Mouse (Mus musculus) frontal cortex, postnatal 14 days (tissue): Measurements from ENCODE around the gene Zfp28.
"Not testable (repeated sequence)": the region's sequence is repeated elsewhere in the genome, so short reads cannot be mapped to it uniquely, and the experiment has no call there.

ENCODE experiments used
- DNase-seq, 2 experiments: peaks; one replicate each; pipeline ENCODE4 v3.0.0; 2022; ENCODE audit warnings: low spot score in 2 of 2

Gene Zfp28

GRCm38 (mm10) chr7:6383044-6383455, at the start of gene Zfp28:
Gene Zfp28 (plus strand): TSS chr7:6383295.
- DNase-seq, result peak; percentile 85 to 88

DNA sequence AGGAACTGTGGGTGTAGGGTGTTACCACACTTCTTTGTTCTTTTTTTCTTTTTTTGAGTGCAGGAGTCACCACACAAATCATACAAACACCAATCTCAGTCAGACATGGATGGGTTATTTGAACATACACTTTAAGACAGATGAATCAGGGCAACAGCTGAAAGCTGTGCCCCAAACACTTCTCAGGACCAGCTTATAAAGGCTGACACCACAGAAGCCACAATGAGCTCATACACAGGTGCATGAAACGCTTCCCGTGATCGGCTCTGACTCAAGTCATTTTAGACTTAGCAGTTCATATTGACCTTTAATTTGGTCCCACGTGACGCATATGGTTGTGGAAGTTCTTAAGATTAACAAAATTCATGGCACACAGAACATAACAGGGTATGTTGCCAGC, 43.2 kb upstream of the Zfp28 start:
- DNase-seq, result no peak

DNA sequence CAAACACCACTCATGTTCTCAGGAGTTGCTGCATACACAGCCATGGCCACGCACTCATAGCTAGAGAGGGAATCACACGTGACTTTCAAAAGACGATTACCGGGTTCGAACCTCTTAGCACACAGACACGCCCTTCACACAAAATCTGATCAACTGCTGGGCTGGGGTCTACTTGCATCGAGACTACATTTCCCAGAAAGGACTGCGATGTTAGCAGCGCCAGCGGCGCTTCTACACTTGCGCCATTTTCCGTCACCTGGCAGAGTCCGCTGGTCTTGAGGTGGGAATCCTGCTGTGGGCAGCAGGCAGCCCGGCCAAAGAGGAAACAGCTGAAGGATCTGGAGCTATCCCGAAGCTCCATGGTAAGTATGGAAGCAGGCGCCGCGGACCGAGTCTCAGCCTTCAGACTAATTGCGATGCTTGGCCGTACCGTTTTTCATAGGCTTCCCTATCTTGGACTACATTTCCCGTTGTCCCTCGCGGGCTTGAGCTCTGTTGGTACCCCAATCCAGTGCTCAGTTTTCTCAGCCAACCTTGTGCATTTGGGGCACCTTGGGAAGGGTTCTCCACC, 39.5 kb upstream of the Zfp28 start, which contains the start of gene Gm3854:
Gm3854 (plus strand) TSS at position 259 of the 571 bp plus-strand sequence.
- peak; percentile 76 to 77 for DNase-seq

GRCm38 (mm10) chr7:6344124-6344523, 39.0 kb upstream of the Zfp28 start:
- no peak for DNase-seq

DNA sequence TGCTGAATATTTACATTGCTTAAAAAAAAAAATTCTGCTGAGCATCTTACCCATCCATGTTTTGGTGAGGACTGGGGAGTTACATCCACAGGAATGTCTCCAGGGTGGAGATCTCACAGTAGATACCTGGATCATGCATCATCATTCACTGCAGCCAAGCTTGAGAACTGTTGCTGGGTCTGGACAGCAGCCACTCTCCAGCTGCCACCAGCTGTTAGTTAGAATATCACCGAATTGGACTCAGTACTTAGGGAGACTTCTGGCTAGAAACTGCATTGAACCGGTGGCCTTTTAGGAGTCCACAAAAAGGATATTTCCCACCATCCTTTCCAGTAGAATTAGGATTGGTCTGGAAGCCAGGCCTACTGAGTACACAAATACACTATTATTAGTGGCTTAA, 25.0 kb upstream of the Zfp28 start:
- no peak for DNase-seq

- no peak for DNase-seq
Observed at GRCm38 (mm10) chr7:6358937-6359590, 24.0 kb upstream of the Zfp28 start.

DNA sequence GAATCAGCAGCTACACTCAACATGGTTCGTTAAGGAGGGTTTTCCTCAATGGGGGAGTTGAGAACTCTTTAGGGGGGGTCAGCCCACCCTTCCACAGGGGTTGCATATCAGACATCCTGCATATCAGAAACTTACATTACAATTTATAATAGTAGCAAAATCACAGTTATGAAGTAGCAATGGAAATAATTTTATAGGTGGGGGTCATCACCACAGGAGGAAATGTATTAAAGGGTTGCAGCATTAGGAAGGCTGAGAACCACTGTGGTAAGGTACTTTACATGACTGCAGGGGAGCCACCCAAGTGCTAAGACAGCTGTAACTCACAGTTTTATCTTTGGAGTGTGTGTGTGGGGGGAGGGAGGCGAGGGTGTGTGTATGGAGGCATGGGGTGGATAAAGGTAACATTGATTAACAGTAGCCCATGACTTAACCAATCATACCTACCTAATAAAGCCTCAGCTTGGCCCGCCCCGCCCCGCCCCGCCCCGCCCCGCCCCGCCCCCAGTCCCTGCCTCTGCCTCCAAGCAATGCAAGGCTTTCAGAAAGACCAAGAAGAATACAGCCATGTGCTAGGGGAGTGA, 22.5 kb upstream of the Zfp28 start:
- DNase-seq, result no peak

- no peak for DNase-seq
Observed at GRCm38 (mm10) chr7:6361756-6362155, 21.3 kb upstream of the Zfp28 start.

DNA sequence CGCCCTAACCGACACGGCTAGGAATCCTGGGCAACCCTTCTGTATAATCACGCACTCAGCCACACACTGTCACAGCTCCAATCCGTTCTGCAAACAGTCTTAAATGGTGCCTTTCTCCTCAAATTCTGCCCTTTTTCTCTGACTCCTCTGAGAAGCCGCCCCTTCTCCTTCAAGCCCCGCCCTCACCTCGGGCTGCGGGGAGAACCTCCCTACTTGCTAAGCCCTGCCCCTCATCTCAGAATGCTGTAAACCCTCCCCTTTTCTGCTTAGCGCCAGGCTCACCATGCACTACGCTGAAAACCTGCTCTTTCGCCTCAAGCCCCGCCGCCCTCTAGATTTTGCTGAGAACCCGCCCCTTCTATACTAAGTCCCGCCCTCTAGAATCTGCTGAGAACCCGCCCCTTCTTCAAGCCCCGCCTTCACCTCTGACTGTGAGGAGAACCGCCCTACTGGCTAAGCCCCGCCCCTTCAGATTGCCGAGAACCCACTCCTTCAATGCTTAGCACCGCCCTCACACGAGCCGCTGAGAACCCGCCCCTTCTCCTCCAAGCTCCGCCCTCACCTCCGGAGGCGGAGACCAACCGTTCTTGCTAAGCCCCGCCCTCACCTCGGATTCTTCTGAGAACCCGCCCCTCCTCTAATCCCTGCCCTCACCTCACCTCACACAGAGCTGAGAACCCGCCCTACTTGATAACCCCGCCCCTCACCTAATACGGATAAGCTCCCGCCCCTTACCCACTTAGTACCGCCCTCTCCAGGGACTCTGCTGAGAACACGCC, 20.6 kb upstream of the Zfp28 start:
- peak; percentile 98 to 99 for DNase-seq

DNA sequence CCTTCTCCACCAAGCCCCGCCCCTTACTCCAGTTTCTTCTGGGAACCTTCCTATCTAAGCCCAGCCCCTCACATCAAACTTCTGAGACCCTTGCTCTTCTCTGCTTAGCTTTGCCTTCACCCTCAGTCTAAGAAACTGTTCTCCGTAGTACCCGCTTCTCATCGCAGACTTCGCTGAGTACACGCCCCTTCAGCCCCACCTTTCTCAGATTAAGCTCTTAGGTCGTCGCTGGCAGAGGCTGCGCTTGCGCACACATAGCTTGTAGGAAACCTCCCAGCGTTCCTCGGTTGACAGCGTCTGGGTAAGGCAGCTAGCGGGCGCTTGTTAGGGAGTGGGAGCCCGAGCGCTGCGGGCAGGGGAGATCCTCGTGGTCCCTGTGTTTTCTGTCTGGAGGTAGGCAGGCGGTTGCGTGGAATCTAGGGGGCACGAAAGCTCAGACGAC, 20.0 kb upstream of the Zfp28 start, which contains the start of gene Zfp78:
Zfp78 (plus strand) TSS at position 234 of the 442 bp plus-strand sequence.
- DNase-seq, result no peak

DNA sequence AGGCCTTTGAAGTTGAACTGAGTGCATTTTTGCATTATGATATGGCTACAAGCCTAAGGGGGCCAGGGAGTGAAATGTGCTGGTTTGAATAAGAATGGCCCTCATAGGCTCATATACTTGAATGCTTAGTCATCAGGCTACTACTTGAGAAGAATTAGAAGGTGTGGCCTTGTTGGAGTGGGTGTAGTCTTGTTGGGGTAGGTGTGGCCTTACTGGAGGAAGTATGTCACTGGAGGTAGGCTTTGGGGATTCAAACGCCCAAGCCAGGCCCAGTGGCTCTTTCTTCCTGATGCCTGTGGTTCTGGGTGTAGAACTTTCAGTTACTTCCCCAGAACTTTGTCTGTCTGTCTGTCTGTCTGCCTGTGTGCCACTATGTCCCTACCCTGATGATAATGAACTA, 18.3 kb upstream of the Zfp28 start:
- DNase-seq, result no peak

GRCm38 (mm10) chr7:6367185-6367584, 15.9 kb upstream of the Zfp28 start:
- DNase-seq, result no peak

- not testable (repeated sequence) for DNase-seq
Observed at GRCm38 (mm10) chr7:6368146-6368545, 14.9 kb upstream of the Zfp28 start.

- DNase-seq, result no peak
Observed at GRCm38 (mm10) chr7:6369460-6369859, 13.6 kb upstream of the Zfp28 start.

DNA sequence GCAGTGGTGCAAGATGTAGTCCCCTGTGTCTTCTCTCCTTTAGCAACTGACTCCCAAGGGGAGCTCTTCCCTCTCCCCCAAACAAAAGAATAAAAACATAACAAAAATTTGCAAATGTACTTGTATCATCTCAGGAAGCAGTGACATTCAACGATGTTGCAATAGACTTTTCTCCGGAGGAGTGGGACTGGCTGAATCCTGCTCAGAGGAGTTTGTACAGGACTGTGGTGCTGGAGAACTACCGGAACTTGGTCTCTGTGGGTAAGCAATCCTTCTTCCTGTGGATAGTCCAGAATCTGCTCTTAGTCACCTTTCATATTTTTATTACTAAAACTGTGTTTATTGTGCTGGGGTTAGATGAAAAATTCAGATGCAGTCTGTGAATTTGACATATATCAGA, 10.1 kb upstream of the Zfp28 start:
- DNase-seq, result no peak

GRCm38 (mm10) chr7:6378441-6378840, 4.7 kb upstream of the Zfp28 start:
- peak; percentile 24 to 27 for DNase-seq

DNA sequence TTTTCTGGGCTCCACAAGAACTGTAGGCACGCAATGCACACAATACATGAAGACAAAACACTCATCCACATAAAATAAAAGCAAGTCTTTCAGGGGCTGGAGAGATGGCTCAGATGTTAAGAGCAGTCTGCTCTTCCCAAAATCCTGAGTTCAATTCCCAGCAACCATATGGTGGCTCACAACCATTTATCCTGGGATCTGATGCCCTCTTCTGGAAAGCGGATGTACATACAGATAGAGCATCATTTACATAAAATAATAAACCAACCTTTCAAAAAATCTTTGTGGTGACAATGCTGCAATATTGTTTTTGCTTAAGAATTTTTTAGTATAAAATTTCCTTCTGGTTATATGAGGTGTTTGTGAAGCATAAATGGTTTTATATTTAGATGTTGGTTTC, 1.7 kb upstream of the Zfp28 start:
- DNase-seq, result no peak

GRCm38 (mm10) chr7:6384011-6384410, 916 bp downstream of the Zfp28 start:
- DNase-seq, result no peak

- no peak for DNase-seq
Observed at GRCm38 (mm10) chr7:6386995-6387394, 3.9 kb downstream of the Zfp28 start.

DNA sequence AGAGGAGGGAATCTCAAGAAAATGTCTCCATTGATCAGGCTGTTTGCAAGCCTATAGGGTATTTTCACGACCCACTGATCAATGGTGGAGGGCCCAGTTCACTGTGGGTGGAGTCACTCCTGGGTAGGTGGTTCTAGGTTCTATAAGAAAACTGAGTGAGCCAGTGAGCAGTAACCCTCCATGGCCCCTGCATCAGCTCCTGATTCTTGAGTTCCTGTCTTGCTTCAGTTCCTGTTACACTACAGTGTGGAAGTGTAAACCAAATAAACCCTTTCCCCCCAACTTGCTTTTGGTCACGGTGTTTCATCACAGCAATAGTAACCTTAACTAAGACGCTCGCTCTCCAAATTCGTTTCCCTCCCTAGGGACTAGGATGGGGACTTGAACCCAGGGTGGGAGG, 5.9 kb downstream of the Zfp28 start:
- DNase-seq, result no peak

DNA sequence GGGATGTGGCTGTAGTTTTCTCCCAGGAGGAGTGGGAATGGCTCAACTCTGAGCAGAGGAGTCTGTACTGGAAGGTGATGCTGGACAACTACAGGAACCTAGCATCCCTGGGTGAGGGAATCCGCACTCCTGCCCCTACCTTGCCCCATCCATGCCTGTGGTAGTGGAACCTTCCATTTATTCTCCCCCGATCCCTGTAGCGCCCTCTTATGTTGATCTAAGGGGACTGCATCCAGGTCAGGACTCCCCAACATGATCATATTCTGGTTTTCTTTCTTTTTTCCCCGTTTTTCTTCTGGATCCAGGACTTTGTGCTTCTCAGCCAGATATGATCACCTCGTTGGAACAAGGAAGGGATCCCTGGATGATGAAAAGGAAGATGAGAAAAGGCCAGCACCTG, 6.4 kb downstream of the Zfp28 start:
- DNase-seq, result no peak
